Mouse (Mus musculus) leukemia stem cell, adult 10-12 weeks (primary cell): Measurements from ENCODE around the gene Gm21983. TPM values are rescaled to one million over a fixed set of nuclear protein-coding genes. Genes with fewer than 3 reads are reported as not detected.

Source experiments
- polyA plus RNA-seq: library from polyadenylated mRNA; stranded (reverse); fragments of >175 nt; gene quantifications from 2 replicates; pipeline ENCODE4 v1.2.3, GENCODE M21; 2012; ENCODE audit warnings: low replicate concordance

The Gm21983 gene
- polyA plus RNA-seq = 0.32 and 1.8 TPM in 2 replicates

DNA sequence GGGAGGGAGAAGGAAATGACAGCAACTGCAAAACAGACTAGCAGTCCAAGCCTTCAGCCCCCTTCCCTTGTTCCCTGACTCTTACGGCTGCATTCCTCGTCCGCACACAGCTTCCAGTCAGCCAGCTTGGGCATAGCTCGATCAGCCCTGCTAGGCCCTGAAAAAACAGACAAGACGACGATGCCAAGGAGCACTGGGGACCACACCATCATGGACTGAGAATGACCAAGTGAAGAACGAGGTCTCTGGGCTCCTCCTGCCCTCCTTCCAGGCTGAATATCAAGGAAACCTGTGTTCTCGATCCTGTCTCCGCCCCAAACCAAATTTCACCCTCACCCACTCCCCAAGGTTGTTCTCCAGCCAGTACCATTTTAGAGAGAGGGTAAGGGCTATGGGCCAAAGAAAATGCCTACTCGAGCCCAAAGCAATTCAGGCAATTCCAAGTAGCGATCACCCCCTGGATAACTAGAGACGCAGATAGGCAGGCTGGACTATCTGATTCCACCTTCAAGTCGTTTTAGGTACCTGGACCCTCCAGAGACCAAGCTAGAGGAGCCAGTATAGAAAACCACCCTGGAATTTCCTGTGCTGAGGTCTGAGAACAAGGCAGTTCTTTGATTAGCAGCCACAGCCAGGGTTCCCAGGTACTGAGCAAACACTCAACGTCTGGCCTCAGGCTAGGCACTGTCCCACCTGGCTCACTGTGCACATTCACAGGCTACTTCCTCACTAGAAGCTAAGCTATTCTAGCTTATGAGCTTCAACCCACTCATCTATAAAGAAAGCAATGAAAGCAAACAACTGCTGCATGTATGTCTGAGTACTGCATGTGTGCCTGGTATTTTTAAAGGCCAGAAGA lies at the start of gene Gm21983, which contains the start of gene Mia:
TSS of gene Gm21983 (minus strand) at position 250 of the 859 bp plus-strand sequence.
TSS of gene Mia (minus strand) at position 321 of the 859 bp plus-strand sequence.

GRCm38 (mm10) chr7:27228281-27228821 lies 47.5 kb upstream of the Gm21983 start, which contains the start of gene Itpkc:
TSS of gene Itpkc (minus strand) at chr7:27228661.

GRCm38 (mm10) chr7:27195681-27196611 lies 15.1 kb upstream of the Gm21983 start, which contains the start of the genes BC024978 and Snrpa:
TSS of gene BC024978 (plus strand) at chr7:27195781.
TSS of gene Snrpa (minus strand) at chr7:27196271.

DNA sequence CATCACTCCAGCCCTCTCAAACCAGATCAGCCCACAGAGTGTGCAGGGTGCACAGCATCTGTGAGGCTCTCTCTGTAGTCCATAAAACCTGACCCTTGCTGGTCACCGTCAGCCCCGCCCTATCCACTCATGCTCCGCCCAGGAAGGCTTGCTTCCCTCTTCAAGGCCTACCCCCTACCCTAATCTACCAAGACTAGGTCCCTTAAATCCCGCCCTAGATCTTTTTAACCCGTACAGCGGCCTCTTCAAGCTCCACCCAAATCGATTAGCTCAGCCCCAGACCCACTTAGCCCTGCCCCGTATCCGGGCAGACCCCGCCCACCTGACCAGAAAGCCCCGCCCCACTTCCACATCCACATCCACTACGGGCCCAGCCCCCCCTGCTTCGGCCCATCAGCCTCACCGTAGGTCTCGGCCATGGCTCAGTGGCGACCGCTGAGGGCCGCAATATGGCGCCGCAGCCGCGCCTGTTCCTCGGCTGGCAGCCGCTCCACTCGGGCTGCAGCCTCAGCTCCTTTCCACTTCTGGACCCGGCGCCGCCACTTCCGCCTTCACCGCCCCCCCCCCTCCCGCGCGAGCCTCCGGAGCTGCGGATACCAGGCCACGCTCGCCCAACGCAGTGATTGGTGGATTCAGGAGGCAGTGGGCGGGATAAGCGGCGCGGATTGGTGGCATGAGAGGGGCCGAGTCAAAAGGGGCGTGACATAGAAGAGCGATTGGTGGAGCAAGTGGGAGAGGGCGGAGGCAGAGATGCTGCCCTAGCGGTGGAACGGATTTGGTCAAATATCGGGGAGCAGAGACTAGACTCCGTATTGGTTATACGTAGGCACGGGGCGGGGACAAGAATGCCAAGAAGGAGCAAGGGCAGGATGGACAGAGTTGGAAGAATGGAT lies 2.3 kb downstream of the Gm21983 start, which contains the start of gene Rab4b:
TSS of gene Rab4b (minus strand) at position 573 of the 893 bp plus-strand sequence.

DNA sequence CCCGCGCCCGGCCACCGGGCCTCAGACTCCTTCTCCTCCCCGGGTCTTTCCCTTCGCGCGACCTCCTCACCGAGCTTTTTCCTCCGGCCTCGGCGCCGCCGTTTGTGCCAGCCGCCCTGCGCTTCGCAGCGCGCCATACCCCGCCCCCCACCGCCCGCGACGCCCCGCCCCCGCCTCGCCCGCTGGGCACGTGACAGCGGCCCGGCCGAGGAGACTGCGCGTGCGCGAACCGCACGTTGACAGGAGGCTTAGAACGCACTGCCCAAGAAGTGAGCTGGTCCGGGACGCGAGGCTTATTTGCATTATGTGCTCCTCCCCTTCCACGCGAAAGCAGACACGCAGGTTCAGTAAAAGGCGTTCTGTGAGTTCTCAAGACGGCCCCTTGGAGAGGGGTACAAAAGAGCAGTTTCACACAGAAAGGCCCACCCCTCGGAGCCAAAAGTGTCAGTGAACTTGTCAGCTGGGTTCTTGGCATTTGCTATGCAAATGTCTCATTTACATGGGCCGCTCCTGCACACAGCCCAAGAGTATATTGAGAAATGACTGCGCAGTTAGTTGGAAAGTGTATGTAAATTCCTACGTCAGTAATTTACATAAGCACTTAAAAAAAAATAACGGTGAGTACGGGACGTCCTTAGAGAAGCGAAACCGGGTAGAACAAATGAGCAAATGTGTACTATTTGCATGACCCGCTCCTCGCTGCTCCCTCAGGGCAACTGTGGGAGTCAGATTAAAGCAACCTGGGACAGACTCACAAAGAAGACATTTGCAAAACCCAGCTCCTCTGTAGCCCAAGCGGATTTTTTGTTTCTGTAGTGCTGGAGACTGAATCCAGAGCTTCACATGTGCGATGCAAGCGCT lies 14.0 kb downstream of the Gm21983 start, which contains the start of gene Egln2:
TSS of gene Egln2 (minus strand) at position 189 of the 861 bp plus-strand sequence.

GRCm38 (mm10) chr7:27153205-27153764 lies 27.6 kb downstream of the Gm21983 start, which contains the start of gene Cyp2t4:
TSS of gene Cyp2t4 (plus strand) at chr7:27153714.

DNA sequence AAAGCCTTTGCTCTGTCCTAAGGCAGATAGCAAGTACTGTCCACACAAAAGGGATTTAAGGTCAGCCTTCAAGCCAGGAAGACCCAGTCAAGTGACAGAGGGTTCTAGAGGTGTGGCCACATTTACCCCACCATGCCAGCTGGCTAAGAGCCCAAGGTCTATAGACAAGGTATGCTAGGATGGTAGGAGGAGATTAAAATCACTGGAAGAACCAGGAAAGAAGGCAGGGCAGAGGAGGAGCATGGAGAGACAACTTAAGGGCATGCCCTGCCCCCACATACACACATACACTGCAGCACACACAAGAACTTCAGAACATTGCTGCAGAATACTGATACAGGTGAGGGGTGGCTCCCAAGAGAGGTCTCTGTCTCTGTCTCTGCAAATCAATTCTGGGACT lies 61.2 kb downstream of the Gm21983 start, which contains the start of gene Cyp2f2:
TSS of gene Cyp2f2 (plus strand) at position 234 of the 400 bp plus-strand sequence.

Other genes with a start within 250 kb of the Gm21983 start
- not detected in 2 replicates for gene Cyp2a22, start 241.7 kb downstream of the Gm21983 start, polyA plus RNA-seq
- not detected in 2 replicates for gene Cyp2a12, start 152.0 kb downstream of the Gm21983 start, polyA plus RNA-seq
- gene Cyp2f2, start 61.2 kb downstream of the Gm21983 start, polyA plus RNA-seq = not detected in 2 replicates
- gene Cyp2t4, start 27.4 kb downstream of the Gm21983 start, polyA plus RNA-seq = not detected in 2 replicates
- gene Egln2, start 14.3 kb downstream of the Gm21983 start, polyA plus RNA-seq = 74.7 and 137 TPM in 2 replicates
- 231 and 342 TPM in 2 replicates for gene Rab4b, start 2.2 kb downstream of the Gm21983 start, polyA plus RNA-seq
- not detected in 2 replicates for gene Mia, start 71 bp upstream of the Gm21983 start, polyA plus RNA-seq
- 3.1 and 5.7 TPM in 2 replicates for gene BC024978, start 14.7 kb upstream of the Gm21983 start, polyA plus RNA-seq
- gene Snrpa, start 15.2 kb upstream of the Gm21983 start, polyA plus RNA-seq = 820 and 1,336 TPM in 2 replicates
- 3.4 and 6.0 TPM in 2 replicates for gene Itpkc, start 47.6 kb upstream of the Gm21983 start, polyA plus RNA-seq
- 30.3 and 47.8 TPM in 2 replicates for gene Coq8b, start 51.9 kb upstream of the Gm21983 start, polyA plus RNA-seq
- gene Numbl, start 77.3 kb upstream of the Gm21983 start, polyA plus RNA-seq = 4.0 and 4.9 TPM in 2 replicates
- gene Ltbp4, start 156.6 kb upstream of the Gm21983 start, polyA plus RNA-seq = 2.1 and 4.3 TPM in 2 replicates
- 394 and 419 TPM in 2 replicates for gene Shkbp1, start 174.9 kb upstream of the Gm21983 start, polyA plus RNA-seq
- gene Gm20479, start 176.3 kb upstream of the Gm21983 start, polyA plus RNA-seq = not detected in 2 replicates